Mouse (Mus musculus): ENCODE results near the gene Gm7544.

DNA sequence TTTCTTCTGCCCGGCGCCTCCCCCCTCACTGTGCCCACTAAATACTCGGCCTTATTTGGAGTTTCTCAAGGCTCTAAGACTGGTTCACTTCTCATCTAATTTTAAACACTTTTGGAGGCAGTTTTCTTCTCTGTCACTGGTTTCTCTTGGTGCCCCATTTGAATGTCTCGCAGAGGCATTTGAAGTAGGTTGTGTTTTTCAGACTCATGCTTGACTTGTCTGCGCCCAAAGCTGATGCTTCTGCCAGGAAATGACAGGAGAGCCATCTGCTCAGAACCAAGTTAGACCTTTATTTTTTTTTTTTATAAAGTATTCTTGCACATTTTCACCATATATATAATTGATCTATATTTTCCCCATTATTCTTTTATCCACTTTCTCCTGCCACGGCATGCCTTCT is 30.9 kb upstream of the Gm7544 start:
- TF ChIP-seq CTCF (IDR thresholded peaks at IDR 0.05; ENCODE audit: extremely low read depth, insufficient read depth, insufficient read length, insufficient replicate concordance) (no peak), POLR2A (IDR thresholded peaks at IDR 0.05; ENCODE audit: low read depth, low read length) (no peak)
